Mouse (Mus musculus) megakaryocyte, embryonic 14.5 days (primary cell): Measurements from ENCODE around the gene Ngfr. TPM values are rescaled to one million over a fixed set of nuclear protein-coding genes. Genes with fewer than 3 reads are reported as not detected.

Experiments
- H3K27me3 ChIP-seq: replicated peaks from 2 replicates; pipeline ENCODE3; 2012; ENCODE audit warnings: inconsistent platforms
- H3K36me3 ChIP-seq: replicated peaks from 2 replicates; pipeline ENCODE3; 2012; ENCODE audit warnings: low read length, inconsistent platforms, mixed read lengths
- H3K4me1 ChIP-seq: 2 replicates; pipeline ENCODE4 v1.6.1; 2012; ENCODE audit warnings: inconsistent platforms
- H3K4me3 ChIP-seq: replicated peaks from 2 replicates; pipeline ENCODE3; 2012; ENCODE audit warnings: moderate library complexity, mild to moderate bottlenecking, inconsistent platforms
- H3K9me3 ChIP-seq: 2 replicates; pipeline ENCODE4 v1.6.1; 2012; ENCODE audit warnings: inconsistent platforms
- FLI1 ChIP-seq: IDR thresholded peaks from 2 replicates; pipeline ENCODE4 v1.6.1; 2012; ENCODE audit warnings: low read length, inconsistent platforms, mixed read lengths
- GATA1 ChIP-seq: IDR thresholded peaks from 3 replicates; pipeline ENCODE4 v1.6.1; 2012; ENCODE audit warnings: mixed read lengths, low read length, inconsistent platforms, borderline replicate concordance
- polyA plus RNA-seq: library from polyadenylated mRNA; stranded (reverse); fragments of >175 nt; gene quantifications from 2 replicates; pipeline ENCODE4 v1.2.3, GENCODE M21; 2012; ENCODE audit warnings: low replicate concordance; ENCODE audit not compliant: insufficient read depth

The Ngfr gene
- polyA plus RNA-seq, 1 experiment: not detected

DNA sequence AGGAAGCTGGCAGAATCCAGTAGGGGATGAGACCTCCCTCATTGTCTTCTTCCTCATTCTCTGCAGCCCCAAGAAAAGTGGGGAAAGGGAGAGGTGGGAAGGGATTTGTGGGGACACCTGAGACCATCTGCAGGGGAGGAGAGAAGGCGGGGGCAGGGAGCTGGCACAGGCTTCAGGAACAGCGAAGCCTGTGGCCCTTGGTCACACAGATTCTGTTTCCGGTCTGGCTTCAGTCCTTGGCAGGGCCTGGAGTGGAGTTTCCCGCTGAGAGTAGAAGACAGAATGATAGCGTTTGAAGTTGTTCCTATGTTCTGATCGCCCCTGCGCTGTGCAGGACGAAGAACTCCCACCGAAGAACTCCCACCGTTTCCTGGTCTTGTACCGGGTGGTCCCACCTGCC lies 9.2 kb upstream of the Ngfr start:
- no peak for TF ChIP-seq FLI1
- TF ChIP-seq GATA1: no peak
- H3K27me3 ChIP-seq: peaks cover 97% of the 10 kb centered on the region
- H3K4me1 ChIP-seq: peaks cover 5% of the 10 kb centered on the region; the same call in 1 of the 2 replicates
- H3K36me3 ChIP-seq: no peaks in the 10 kb centered on the region
- no peak overlapping the region for H3K4me3 ChIP-seq
- no peaks in the 10 kb centered on the region for H3K9me3 ChIP-seq

DNA sequence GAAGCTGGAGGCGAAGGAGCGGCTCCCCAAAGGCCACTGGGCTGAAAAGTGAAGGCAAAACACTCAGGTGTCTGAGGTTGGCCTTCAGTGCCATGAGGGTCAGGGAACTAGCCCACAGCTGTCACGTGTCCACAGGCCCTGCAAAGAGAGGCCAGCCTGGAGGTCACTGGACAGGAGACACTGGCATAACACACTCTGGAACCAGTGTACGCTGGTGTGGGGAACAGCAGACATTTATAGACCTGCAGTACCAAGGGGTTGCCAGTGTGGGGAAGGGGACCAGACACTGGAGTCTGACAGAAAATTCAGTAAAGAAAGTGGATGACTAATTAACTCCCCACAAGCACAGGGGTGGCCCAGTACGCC lies 8.6 kb upstream of the Ngfr start:
- TF ChIP-seq GATA1 (no peak), FLI1 (no peak)
- no peaks in the 10 kb centered on the region for H3K36me3 ChIP-seq
- 0 out of 2 replicates have a peak, but pooled peaks cover 4% of the 10 kb centered on the region for H3K9me3 ChIP-seq
- no peak overlapping the region for H3K4me3 ChIP-seq
- H3K27me3 ChIP-seq: peaks cover 96% of the 10 kb centered on the region
- H3K4me1 ChIP-seq: peaks cover 5% of the 10 kb centered on the region; the same call in 1 of the 2 replicates

GRCm38 (mm10) chr11:95595438-95596149 lies 8.1 kb upstream of the Ngfr start:
- Histone ChIP-seq H3K9me3 (0 out of 2 replicates have a peak, but pooled peaks cover 4% of the 10 kb centered on the region), H3K4me3 (no peak overlapping the region), H3K27me3 (peaks cover 95% of the 10 kb centered on the region), H3K36me3 (no peaks in the 10 kb centered on the region), H3K4me1 (peaks cover 5% of the 10 kb centered on the region; the same call in 1 of the 2 replicates)
- no peak for TF ChIP-seq FLI1
- no peak for TF ChIP-seq GATA1

DNA sequence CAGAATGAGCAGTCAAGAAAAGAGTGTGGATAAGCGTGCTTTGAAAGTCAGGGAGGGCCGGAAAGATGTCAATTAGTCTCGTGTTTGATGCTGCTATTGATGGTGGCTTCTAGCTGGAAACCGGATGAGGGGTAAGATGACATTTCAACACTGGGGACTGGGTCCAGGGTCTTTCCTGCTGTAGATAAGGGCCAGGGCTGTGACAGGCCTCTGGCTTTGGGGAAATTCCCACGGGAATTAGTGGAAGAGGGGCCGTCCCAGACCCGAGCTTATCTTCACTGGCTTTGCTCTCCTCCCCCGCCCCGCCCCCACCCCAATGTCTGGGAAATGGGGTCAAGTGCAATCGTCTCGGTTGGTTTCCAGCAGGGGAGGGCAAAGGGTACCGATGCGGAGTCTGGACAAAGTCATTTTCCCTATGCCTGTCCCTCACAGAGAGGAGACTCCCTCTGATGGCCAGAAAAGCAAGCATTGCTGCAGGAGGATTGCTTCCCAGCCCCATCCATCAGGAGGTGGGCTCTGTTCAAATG lies 7.2 kb upstream of the Ngfr start:
- Histone ChIP-seq H3K36me3 (no peaks in the 10 kb centered on the region), H3K4me1 (peaks cover 5% of the 10 kb centered on the region; the same call in 1 of the 2 replicates), H3K27me3 (peaks cover 95% of the 10 kb centered on the region), H3K9me3 (0 out of 2 replicates have a peak, but pooled peaks cover 4% of the 10 kb centered on the region), H3K4me3 (no peak overlapping the region)
- TF ChIP-seq FLI1 (no peak), GATA1 (no peak)

- H3K9me3 ChIP-seq: 0 out of 2 replicates have a peak, but pooled peaks cover 4% of the 10 kb centered on the region
- peaks cover 95% of the 10 kb centered on the region for H3K27me3 ChIP-seq
- peaks cover 5% of the 10 kb centered on the region; the same call in 1 of the 2 replicates for H3K4me1 ChIP-seq
- TF ChIP-seq FLI1 (no peak), GATA1 (no peak)
- H3K4me3 ChIP-seq: no peak overlapping the region
- H3K36me3 ChIP-seq: no peaks in the 10 kb centered on the region
Observed at GRCm38 (mm10) chr11:95593501-95593900, 6.0 kb upstream of the Ngfr start.

GRCm38 (mm10) chr11:95592691-95593090 lies 5.2 kb upstream of the Ngfr start:
- Histone ChIP-seq H3K4me1 (peaks cover 5% of the 10 kb centered on the region; the same call in 1 of the 2 replicates), H3K27me3 (peaks cover 95% of the 10 kb centered on the region), H3K9me3 (0 out of 2 replicates have a peak, but pooled peaks cover 4% of the 10 kb centered on the region), H3K4me3 (no peak overlapping the region), H3K36me3 (no peaks in the 10 kb centered on the region)
- TF ChIP-seq GATA1 (no peak), FLI1 (no peak)

DNA sequence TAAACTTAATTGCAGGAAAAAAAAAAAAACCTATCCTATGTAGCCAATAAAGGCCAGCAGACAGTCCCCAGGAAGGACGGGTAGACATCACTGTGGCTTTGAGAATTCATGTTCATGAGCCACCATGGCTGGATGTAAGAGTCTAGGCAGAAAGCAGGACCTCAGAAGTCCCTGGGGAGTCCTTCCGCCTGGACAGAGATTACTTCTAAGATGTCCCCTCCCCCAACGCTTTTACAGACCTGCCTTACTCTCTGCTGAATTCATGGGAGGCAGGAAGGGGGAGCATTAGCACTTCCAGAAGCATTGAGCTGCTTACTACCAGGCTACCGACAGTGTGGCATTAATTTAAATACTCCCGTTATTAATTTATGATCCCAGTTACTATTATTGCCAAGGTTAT lies 1.7 kb upstream of the Ngfr start:
- peaks cover 95% of the 10 kb centered on the region for H3K27me3 ChIP-seq
- TF ChIP-seq FLI1 (no peak), GATA1 (no peak)

DNA sequence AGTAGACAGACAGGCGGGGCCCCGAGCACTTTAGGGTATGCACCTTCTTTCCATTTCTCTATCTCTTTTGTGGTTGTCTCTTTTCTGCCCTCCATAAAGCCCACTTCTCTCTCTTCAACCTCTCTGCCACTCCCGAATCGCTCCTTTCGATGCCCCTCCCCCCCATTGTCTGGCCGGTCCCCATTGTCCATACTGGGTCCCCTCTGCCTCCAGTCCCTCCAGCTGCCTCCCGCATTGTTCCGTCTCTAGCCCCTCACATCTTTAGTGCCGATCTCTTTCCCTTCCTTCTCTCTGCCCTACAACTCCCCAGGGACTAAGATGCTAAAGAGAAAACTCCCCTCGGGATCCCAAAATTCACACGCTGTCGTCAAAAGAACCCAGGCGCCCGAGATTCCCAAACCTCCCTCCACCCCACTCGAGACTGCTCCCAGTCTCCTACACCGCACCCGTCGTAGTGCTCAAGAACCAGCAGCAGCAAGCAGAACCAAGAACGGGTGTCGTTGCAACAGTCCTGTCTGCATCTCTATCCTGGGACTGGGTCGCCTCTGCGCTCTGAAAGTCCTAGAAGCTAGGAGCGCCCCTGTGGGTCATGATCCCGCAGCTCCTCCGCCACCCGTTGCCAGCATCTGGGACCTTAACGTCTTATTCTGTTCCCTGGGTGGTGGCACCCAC lies 648 bp downstream of the Ngfr start:
- Histone ChIP-seq H3K9me3 (0 out of 2 replicates have a peak, but pooled peaks cover 4% of the 10 kb centered on the region), H3K27me3 (peaks cover 96% of the 10 kb centered on the region), H3K4me3 (peak overlapping the region; percentile 14), H3K4me1 (peaks cover 43% of the 10 kb centered on the region), H3K36me3 (no peaks in the 10 kb centered on the region)
- TF ChIP-seq GATA1: no peak
- no peak for TF ChIP-seq FLI1

More for the DNA sequence above, 1.7 kb upstream of the Ngfr start:
- H3K4me3 ChIP-seq: no peak overlapping the region
- H3K36me3 ChIP-seq: no peaks in the 10 kb centered on the region
- H3K9me3 ChIP-seq: 0 out of 2 replicates have a peak, but pooled peaks cover 4% of the 10 kb centered on the region
- H3K4me1 ChIP-seq: peaks cover 33% of the 10 kb centered on the region

DNA sequence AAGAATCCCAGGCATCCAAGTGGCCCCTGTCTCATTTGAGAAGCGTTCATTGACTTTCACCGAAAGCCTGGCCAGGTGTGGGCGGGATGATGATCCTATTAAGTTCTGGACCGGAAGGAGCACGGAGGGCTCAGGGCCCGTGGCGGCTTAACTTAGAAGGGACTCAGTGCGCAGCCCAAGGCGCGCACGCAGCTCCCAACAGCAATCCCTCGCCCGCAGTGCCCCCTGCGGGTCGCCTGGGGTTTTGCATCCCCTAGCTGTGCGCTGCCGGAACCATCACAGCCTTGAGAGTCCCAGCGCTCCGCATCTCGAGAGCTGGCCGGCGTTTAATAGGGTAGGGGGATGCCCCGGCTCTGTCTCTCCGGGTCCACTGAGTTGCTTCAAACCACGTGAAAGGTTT lies 1.4 kb downstream of the Ngfr start:
- Histone ChIP-seq H3K27me3 (peaks cover 98% of the 10 kb centered on the region), H3K4me3 (no peak overlapping the region), H3K4me1 (peaks cover 43% of the 10 kb centered on the region), H3K36me3 (no peaks in the 10 kb centered on the region), H3K9me3 (no peaks in the 10 kb centered on the region)
- no peak for TF ChIP-seq FLI1
- TF ChIP-seq GATA1: no peak
